Mouse (Mus musculus): ENCODE data around the gene Ddx5.
"Not testable (repeated sequence)": the region's sequence is repeated elsewhere in the genome, so short reads cannot be mapped to it uniquely, and the experiment has no call there.

Gene Ddx5

GRCm38 (mm10) chr11:106789649-106790048 lies 664 bp upstream of the Ddx5 start:
- no peak for DNase-seq (ENCODE audit: low spot score)

- peak; percentile 100 for DNase-seq (ENCODE audit: low spot score)
Observed at GRCm38 (mm10) chr11:106788026-106788774, 785 bp downstream of the Ddx5 start.

GRCm38 (mm10) chr11:106787131-106788025 lies 1.6 kb downstream of the Ddx5 start:
- peak; percentile 94 for DNase-seq (ENCODE audit: low spot score)

DNA sequence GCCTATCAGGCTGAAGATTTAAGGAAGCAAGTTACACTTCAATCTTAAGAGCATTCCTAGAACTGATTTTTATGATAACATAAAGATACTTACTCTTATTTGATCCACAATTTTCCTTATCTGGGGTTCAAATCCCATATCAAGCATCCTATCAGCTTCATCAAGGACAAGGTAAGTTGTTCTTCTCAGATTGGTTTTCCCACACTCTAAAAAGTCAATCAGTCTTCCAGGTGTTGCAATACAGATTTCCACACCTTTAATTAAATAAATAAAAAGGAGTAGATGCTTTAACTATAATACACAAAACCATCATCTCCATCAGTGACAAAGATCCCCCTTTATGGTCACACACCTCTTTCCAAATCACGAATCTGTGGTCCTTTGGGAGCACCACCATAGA lies 3.9 kb downstream of the Ddx5 start:
- no peak for DNase-seq (ENCODE audit: low spot score)

DNA sequence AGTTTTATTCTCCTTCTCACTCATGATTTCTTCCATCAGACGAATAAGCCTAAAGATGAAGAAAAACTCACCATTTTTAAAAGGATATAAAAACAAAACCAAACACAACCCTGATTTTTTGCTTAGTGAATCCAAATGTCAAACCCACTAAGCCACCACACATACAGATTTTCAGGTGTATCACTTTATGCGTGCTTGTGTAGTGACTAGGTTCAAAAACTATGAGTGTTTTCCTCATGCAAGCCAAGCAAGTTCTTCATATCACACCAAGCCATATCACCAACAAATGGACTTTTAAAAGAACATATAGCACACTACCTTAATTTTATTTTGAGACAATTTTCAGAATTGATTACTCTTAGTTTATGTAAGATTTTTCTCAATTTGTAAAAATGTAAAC lies 4.5 kb downstream of the Ddx5 start:
- DNase-seq (ENCODE audit: low spot score): no peak

DNA sequence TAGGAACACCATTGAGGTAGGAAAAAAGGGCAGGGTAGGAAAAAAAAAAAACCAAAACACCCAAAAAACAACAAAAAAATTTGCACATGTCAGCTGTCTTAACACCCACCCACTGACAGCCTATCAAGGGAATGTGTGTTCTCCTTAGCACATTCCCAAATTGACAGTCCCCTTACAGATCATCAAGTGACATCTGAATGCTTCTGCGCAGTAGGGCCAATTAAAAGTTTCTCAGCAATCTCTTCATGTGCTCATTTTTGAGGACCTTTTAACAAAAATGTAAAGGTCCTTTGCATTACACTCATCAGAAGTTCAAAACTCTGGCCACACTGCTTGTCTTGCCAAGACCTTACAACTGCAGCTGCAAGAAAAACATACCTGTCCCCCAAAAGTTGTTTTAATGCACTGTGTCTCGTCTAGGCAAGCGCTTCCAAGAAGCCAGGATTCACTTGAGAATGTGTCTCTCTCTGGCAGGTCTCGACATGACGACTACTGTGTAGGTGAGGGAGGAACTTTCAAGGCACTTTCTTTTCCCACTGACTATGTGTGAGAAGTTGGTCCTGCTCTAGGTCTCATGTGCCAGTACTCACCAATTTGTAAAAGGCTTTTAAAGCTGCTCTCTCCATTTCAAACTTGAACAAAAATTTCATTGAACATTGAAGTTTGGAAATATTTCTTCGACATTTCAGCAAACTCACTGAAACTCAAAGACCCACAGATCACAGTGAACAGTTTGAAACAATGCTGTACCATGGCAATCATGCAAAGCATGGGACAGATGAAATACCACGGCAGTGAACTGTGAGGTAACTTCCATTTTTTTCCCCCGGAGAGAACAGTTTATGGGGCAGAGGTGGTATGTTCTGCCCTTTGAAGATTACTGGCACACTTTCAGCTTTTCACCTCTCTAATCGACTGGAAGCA lies 5.9 kb downstream of the Ddx5 start:
- no peak for DNase-seq (ENCODE audit: low spot score)

- not testable (repeated sequence) for DNase-seq (ENCODE audit: low spot score)
Observed at GRCm38 (mm10) chr11:106782271-106782670, 6.7 kb downstream of the Ddx5 start.

DNA sequence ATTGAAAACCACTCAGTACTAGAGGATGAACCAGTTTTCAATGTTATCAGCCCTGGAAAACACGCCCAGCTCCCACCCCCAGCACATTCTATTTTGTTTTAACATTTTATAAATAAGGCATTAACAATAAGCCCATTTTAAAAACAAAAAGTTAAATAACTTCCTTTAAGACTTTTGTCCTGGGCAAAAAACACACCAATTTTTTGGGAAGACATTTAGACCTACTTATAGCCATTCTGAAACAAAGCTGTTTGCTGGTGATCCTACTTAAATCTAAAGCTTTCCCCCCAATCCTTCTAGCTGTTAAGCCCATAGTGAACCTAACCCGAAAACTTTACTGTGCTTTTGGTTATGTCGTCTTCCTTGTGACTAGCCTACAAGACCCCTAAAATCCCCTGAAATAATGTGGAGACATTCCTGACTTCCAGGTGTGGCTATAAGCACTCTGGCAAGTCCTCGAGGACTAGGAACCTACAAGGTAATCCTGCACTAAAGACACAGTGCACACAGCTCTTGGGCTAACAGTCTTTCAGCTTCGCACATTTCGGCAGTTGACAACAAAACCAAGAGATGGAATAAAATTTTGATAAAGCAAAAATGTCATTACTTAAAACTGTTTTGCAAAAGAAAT lies 8.3 kb downstream of the Ddx5 start:
- DNase-seq (ENCODE audit: low spot score): no peak

DNA sequence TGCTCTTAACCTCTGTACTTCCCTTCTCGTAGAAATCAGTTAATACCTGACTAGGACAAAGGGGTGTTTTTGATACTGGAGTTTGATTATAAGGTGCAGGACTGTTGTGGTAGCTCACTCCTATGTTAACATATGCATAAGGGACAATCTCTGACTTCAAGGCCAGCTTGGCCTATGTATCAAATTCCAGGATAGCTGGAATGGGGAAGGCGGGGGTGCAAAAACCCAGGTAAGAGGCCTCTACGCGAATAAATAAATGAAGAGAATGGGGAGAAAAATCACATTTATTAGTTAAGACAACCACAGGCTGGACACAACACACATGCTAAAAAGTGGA lies 8.9 kb downstream of the Ddx5 start:
- DNase-seq (ENCODE audit: low spot score): no peak

DNA sequence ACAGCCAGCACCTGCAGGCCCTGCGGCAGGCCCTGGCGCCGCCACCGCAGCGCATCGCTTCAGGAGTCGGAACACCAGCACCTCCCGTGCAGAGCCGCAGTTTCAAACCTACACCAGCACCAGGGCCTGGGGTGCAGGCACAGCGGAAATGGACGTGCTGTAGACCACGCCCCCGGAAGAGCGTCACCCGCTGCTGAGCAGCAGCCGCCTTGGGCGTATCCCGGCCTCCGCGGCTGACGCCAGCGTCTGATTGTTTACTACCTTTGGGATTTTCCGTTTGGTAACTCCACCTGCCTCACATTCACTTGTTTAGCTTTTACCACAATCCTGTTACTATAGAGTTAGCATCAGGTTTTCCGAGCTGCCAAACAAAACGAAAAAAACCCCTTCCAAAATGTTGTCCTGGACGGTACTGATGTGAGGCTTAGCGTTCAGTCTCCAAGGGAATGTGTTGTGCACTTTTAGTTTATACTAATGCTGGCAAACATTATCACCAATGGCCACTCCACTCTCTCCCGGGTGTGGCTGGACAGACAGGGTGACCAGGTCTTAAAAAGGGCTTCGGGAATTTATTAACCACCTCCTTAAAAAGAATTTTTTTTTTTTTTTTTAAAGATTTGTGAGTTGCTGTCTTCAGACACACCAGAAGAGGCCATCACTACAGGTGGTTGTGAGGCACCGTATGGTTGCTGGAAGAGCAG lies 9.4 kb downstream of the Ddx5 start, which contains the start of gene Polg2:
Gene Polg2 (minus strand): TSS at position 150 of the 701 bp plus-strand sequence.
- DNase-seq (ENCODE audit: low spot score): peak; percentile 91

- no peak for DNase-seq (ENCODE audit: low spot score)
Observed at GRCm38 (mm10) chr11:106778589-106779387, 10.2 kb downstream of the Ddx5 start.

DNA sequence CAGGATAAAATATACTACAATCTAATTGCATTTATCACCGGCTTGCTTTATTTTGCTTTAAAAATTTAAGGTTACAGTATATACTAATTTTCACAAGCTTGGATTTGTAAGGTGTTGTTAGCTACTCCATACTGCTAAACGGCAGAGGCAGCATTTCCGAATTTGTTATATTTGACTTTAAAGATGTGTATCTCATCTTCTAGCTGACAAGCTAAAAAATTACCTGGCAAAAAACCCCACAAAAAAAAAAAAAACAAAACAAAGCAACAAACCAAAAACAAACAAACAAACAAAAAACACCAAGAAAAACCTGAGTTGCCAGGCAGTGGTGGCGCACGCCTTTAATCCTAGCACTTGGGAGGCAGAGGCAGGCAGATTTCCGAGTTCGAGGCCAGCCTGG lies 10.9 kb downstream of the Ddx5 start:
- no peak for DNase-seq (ENCODE audit: low spot score)

DNA sequence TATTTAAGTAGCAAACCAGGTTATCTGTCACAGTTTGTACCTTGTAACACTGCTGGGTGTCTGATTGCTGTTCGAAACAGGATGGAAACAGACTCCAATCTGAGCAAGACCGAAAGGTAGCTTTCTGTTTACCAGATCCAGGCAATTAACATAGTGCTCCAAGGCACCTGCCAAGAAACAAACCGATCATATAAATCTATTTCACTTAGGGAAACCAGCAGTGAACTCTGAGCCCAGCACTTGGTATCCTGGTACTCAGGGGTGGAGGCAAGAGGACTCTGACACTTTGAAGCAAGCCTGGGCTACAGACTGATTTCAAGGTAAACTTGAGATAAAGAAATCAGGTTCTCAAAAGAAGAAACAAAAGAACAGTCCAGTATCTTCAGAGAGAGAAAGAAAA lies 11.6 kb downstream of the Ddx5 start:
- DNase-seq (ENCODE audit: low spot score): no peak

- no peak for DNase-seq (ENCODE audit: low spot score)
Observed at GRCm38 (mm10) chr11:106776960-106777359, 12.0 kb downstream of the Ddx5 start.

DNA sequence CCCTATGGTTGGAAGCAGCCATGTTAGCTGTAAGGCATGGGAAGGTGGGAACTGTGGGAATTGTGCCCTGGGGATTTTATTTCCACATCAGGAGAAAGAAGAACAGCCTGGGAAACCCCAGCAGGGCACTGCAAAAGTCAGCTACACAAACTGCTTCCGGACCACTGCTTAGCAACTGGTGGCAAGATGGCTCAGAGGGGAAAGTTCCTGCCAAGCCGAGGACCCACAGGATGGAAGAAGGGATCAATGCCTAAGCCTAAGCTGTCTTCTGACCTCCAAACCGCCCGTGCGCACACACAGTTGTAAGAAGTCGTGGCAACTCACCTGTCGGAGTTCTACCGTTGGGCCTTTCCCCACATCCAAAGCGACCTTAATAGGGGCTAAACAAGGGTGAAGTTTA lies 15.9 kb downstream of the Ddx5 start:
- DNase-seq (ENCODE audit: low spot score): no peak

DNA sequence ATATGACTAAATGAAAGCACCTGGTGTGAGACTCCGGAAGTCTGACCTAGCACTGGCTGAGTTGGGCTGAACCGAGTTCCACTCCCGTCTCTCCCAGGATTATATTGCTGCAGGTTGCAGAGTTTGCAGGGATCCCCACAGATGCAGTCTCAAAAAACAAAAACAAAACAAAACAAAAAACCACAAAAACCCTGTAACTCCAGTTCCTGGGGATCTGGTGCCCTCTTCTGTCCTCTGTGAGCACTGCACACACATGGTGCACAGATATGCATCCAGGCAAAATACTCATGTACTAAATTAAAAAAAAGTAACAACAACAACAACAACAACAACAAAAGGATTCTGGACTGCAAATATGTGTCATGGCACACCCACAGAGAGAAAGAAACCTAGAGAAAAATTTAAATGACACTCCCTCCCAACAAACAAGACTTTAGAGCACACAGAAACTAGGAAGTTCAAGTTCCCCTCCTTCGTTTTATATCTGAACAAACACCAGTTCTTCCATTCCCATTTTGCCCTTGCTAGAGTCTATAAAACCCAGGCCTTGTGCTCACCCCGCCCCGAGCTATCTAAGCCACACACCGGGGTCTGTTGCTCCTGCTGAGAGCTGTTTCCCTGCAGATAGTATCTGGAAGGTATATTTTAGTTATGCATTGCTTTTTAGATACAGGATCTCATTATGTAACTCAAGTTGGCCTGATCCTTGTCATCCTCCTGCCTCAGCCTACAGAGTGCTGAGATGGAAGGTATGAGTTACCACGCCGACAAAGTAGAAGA lies 18.6 kb downstream of the Ddx5 start:
- DNase-seq (ENCODE audit: low spot score): peak; percentile 48

DNA sequence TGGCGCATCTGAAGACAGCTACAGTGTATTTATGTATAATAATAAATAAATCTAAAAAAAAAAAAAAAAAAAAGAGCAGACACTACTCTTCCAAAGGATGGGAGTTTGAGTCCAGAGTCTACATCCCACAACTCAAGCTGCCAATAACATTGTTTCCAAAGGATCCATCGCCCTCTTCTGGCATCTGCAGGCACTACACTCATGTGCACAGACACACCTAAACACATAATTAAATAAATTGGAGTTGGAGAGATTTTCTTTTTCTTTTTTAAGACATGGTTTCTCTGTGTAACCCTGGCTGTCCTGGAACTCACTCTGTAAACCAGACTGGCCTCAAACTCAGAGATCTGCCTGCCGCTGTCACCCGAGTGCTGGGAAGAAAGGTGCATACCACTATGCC lies 21.5 kb downstream of the Ddx5 start:
- no peak for DNase-seq (ENCODE audit: low spot score)

GRCm38 (mm10) chr11:106766611-106767162 lies 22.3 kb downstream of the Ddx5 start:
- DNase-seq (ENCODE audit: low spot score): no peak

DNA sequence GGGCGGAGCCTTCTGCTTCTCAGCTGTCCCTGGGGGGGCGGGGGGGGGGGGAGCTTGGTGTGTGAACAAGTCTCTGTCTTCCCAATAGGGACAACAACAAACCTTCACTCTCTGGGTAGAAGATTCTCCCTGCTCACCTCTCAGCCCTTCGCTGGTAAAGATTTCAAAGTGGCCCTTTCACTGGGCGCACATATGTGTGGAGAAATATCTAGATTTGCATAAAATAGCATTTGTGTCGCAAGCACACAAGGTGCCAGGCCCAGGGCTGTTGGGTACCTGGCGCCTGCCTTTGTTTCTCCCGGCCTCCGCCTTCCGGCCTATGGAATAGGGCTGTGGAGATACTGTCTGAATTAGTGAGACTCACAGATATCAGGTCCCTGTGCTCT lies 26.2 kb downstream of the Ddx5 start:
- DNase-seq (ENCODE audit: low spot score): no peak
